Mouse (Mus musculus) activated CD4-positive, CD25-positive, alpha-beta regulatory T cell, adult 4 months (primary cell): ENCODE results near the gene Cfap44. TPM values are rescaled to one million over a fixed set of nuclear protein-coding genes. Genes with fewer than 3 reads are reported as not detected.

Experiments
- ATAC-seq: one replicate; pipeline ENCODE4 v1.8.0; 2017
- polyA plus RNA-seq, 2 experiments: library from polyadenylated mRNA; unstranded; fragments of 100-300 nt; shearing (Covaris generic); gene quantifications; one replicate each; pipeline ENCODE4 v1.2.1; 2017

The Cfap44 gene
- polyA plus RNA-seq, 2 experiments from 2014 or later = not detected

DNA sequence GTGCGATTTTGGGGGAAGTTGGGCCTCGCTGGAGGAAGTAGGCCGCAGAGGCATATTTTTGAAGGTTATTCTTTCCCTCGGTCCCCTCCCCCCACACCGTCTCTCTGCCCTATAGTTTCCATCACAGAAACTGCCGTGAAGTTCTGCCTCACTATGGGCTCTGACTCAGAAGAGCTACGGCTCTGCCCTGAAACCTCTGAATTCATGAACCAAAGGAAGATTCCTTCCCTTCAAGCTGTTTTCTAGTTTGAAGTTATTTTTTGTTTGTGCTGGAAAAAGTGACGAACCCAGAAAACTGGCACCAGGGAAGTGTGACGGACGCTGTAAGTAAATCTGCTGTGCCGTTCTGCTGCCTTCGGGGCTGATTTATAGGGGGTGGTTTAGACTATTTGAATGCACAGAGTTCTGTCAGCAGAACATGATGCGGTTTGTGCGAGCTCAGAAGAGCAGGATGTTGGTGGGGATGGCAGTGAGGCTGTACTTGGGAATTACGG is 102.4 kb downstream of the Cfap44 start:
- peak; percentile 74 for ATAC-seq

DNA sequence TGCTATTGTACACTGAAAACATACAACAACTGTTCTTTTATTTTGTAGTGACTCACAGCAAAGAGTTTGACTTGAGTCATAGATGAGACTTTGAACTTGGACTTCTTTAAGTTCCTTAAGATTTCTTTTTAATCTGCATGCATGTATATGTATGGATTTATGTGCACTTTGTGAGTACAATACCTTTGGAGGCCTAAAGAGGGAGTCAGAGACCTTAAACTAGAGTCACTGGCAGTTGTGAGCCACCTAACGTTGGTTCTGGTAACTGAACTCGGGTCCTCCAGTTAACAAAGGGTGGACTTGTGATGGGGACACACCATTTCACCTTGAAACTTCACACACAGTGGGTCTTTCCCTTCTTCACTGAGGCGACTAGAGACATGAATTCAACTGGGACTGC is 103.9 kb downstream of the Cfap44 start:
- no peak for ATAC-seq

DNA sequence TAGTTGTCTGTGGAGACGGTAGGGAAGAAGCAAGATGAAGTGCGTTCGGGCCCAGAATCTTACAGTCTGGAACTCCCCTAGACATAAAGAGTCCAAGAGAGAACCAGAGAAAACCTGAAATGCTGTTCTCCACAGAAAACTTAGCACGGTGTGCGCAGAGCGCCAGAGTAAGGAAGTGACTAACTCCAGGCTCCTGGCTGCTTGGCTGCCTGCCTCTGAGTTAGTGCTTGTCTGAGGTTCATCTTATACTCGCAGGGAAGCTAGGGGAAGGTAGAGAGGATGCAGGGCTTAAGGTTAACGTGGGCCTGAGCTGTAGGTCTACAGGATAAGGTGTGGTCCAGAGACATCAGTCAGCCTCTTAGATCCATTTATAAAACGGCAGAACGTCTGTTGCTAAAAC is 107.2 kb downstream of the Cfap44 start:
- ATAC-seq = no peak

DNA sequence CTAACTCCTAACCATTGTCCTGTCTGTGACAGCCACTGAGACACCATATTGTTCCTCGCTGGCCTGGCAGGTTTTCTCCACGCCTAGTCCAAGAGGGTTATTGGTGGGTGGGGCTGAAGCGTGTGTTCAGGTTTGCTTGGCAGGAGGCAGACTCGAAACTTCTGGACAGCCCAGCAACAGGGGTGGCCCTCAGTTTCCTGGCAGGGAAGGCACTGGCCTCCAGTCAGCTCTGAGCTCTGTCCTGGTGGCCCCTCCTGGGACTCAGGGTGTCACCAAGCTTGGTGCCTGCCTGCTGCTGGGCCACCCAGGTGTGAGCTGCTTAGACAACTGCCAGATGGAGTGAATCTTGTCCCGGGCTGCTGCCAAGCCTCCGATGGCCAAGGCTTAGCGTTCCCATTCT is 107.7 kb downstream of the Cfap44 start:
- ATAC-seq = no peak

- ATAC-seq = no peak
Observed at GRCm38 (mm10) chr16:44502895-44503575, 108.4 kb downstream of the Cfap44 start.

DNA sequence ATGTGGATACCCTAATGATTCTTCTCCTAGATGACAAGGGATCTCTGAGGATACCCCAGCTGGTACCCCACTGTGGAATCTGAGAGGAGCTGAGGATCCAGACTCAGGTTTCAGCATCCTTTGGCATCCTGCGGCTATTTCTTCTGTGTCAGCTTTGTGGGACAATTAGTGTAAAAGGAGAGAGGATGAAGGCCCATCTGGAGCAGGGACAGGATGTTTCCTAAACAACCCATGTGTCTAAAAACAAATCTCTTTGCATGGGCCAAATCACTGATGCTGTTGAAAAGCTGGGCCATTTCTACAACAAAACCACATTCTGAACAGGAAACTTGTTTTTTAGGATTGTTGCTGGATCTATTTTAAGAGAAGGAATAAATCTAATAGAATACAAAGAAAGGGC is 110.6 kb downstream of the Cfap44 start:
- ATAC-seq = no peak

DNA sequence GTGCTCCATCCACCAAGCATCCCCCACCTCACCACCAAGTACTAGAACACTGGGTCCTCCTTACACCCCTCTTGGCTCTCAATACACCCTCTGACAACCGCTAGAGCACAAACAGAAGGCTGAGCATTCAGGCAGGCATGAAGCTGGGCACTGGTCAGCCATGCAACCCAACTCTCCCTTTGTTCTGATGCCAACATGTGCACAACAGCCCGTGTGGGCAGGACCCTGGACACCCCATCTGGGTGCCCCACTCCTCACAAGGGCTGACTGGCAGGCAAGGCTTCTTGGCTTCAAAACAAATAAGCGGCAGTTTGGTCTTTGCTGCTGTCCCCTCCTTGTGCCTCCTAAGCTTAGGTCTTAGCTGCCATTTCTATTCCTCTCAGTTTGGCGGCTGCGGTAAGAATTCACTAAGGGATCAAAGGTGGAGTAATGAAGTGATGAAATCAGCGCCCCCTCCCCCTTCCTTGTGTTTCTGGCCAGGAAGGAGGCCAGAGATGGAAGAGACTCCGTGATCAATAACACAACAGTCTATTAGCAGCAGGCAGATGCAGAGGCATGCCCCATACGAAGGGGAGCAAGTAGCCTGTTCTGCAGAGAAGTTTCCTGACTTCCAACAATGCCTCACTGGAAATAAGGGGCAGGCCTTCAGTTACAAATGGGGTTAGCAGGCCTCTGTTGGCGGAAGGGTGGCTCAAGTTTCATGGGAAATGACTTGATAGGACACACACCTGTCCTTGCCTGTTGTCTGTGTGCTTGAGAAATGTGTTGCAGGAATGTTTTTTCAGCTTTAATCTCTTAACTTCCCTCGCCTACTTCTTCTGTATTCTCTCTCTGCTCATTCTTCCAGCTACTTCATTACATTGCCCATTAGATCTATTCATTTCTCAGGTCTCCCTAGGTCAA is 112.7 kb downstream of the Cfap44 start:
- no peak for ATAC-seq

GRCm38 (mm10) chr16:44508025-44508424 is 113.4 kb downstream of the Cfap44 start:
- ATAC-seq = no peak

DNA sequence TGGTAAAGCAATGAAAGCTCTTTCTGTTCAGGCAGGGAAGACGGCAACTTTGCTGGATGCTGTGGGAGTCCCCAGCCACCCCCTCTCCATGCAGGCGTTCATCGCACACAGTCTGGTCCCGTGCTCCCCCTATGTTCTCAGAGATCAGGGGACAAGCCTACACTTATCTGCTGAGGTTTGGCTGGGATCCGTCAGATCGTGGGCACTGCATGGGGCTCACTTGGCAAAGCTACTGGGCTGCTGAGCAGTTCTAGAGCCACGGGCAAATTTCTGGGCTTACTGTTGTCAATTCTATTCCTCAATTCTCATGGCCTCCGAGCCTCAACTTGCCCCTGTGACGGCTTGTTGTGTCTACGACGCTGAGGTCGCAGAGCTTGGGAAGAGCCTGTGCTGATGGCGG is 114.2 kb downstream of the Cfap44 start:
- no peak for ATAC-seq

GRCm38 (mm10) chr16:44509458-44510344 is 115.1 kb downstream of the Cfap44 start:
- no peak for ATAC-seq

GRCm38 (mm10) chr16:44510521-44511213 is 116.1 kb downstream of the Cfap44 start:
- no peak for ATAC-seq

DNA sequence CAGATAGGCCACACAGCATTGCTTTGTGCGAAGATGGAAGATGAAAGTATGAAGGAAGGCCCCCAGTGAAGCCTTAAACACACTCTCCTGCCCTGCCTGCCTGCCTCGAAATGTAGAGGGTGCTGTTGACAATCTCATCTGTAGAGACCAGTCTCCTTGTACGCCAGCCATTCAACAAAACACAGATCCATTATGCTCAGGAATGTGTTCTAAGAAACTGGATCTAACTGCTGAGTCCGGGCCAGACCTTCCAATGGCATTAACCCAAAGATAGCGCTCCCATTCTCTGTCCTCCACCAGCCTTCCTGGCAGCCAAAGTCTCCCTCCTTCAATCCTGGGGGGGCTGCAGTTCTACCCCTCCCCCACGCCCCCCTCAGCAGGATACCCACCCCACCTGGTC is 121.9 kb downstream of the Cfap44 start:
- ATAC-seq = no peak

DNA sequence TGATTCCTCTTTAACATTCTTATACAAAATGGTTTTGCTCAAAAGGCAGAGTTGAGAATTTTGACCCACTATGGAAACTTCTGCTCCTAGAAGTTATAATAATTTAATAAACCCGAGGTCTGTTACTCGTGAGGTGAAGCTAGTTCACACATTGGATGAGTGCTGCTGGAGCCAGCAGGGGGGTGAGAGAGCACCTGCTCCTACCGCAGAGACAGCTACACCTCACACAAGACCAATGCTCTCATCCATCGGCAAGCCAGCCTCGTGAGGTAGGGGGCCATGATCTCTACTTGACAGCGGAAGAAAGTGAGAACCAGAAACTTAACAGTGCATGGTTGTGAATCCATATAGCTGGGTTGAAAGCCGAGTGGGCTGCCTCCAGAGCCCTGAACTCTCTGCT is 129.0 kb downstream of the Cfap44 start:
- no peak for ATAC-seq

GRCm38 (mm10) chr16:44526044-44526443 is 131.4 kb downstream of the Cfap44 start:
- ATAC-seq = no peak

GRCm38 (mm10) chr16:44526689-44527088 is 132.1 kb downstream of the Cfap44 start:
- no peak for ATAC-seq

DNA sequence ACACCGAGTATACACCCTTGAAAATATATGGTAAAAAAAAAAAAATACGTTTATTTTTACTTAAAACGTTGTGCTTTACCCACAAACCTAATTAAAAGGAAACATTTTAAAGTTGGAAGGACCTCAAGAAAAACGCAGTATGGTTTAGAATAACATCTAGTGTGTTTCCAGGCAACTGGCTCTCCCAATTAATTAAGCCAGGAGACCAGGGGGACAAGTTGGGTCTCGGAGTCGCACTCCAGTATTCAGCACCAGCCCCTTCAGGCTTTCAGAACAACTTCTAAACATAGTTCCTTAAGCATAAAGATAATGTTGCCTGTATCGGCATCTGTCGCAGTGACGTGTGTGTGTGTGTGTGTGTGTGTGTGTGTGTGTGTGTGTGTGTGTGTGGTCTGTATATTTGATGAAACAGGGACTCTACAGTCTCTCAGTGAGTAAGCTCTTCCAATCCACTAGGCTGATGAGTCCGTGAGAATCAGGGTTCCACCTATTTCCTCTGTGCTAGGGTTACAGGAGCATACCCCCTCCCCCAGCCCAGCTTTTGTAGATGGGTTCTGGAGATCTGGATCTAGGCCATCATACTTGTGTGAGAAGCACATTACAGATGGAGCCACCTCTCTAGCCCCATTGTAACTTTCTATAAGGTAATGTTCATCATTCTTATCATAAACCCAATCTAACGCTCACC is 132.8 kb downstream of the Cfap44 start:
- no peak for ATAC-seq

DNA sequence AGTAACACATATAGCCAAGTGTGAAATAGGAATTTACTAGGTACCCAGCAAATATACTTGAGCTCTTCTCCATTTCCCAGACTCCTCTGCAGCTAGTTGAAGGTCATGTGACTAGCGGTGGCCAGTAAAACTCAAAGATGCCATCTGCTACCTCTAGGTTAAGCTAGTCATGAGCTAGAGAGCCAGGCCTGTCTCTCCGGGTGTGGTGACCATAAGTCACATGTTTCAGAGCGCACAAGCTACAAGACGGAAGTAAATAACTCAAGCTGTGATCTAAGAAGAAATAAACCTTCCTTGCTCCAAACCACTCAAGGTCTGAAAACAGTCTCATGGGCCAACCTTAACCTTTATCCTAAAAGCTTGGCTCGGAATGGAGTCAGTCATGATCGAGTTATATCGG is 134.4 kb downstream of the Cfap44 start:
- ATAC-seq = no peak

DNA sequence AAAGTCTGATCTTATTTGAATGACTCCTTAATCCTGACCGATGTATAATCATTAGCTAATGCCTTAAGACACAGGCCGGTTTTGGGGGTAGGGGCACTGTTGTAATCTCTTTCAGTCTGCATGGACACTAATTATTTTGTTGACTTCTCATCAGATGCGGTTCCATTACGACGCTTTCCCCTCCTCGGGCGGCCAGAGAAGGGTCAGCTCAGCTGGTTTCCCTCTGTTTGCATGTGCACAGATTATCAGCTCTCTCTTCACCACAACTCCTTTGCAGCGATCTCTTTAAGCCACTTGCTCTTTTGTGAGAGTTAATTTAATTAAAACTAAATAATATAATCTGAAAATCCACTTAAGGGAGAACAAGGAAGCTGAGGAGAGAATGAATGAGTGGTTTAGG is 135.1 kb downstream of the Cfap44 start:
- no peak for ATAC-seq

DNA sequence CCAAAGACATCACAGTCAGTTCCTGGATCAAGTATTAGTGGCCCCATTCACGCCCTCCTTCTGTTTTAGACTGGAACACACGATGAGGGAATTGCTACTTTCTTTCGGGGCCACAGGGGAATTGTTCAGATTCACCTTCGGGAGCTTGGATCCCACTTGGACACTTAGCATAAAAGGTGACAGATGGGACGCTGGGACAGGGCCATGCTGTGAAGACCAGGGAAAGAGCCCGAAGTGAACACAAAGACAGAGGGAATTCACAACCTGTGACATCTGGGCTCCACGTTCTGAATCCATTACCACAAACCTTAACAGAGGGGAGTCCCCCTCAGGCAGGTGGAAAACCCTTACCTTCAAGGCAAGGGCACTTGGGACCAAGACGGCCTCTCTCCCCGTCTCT is 135.6 kb downstream of the Cfap44 start:
- no peak for ATAC-seq

DNA sequence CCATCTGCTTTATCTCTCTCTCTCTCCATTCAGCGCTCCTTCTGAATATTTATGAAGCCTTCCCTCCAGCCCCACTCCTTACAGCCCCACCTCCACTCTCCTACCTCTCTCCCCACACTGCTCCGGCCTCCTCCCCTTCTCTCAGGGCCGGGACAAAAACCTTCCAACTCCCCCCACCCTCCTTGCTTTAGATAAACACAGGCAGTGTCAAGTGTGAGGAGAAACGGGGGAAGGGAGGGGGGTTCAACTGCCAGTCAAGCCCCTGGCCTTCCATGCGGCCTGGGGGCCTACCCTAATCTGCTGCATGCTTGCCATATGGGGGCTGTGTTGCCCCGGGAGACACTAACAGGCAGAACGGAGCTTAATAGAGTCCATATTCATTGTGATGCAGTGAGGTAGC is 136.2 kb downstream of the Cfap44 start:
- no peak for ATAC-seq

DNA sequence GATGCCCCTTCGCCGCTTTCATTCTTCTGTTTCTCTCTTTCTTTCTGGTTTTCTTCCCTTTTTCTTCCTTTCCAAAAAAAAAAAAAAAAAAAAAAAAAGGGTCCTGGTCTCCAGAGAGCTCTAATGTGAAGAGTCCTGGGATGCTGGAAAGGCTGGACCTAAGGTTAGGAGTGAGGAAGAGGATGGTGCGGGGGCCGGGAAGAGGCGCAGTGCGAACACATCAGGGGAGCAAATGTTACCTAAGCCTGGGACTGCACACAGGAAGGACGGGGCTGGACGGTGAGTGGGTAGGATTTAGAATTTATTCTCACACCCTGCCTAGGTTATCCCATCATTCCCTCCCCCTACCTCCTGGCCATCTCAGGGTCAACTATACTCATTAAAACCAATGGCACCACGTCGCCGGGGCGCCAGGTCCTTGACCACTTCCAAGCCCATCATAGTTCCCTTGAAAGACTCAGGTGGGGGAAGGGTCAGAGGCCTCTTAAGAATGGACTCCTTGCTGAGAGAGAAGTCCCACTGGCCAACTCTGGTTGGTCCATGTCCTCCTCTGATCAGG is 136.7 kb downstream of the Cfap44 start:
- ATAC-seq = no peak
